ENCODE assay signal across 23 mouse cellular contexts in genomic region chr2:93163750-93164335, GRCm38 (mm10). TPM values are rescaled to one million over a fixed set of nuclear protein-coding genes. Genes with fewer than 3 reads are reported as not detected.
A peak's percentile ranks its signal among the peaks of the same experiment; 100 is the strongest.
DNase-seq lines count a peak whose midpoint lies in the region; ATAC-seq and TF ChIP-seq lines count a peak whose summit lies in the region.
"Had no signal": no experiment of that assay in that cellular context is flagged by ENCODE, and none has a peak within 500 bp of the region (broad histone marks: within the 10 kb centered on the region; RNA-seq: fewer than 3 reads in every experiment).

No protein-coding gene starts in this region.

- no peak overlapping the region for H3K4me2 ChIP-seq in kidney, postnatal 0 days (ENCODE audit: low read length)
- H3K4me2 ChIP-seq in intestine, embryonic 15.5 days (replicated peaks), result no peak overlapping the region
- H3K4me2 ChIP-seq in intestine, postnatal 0 days (replicated peaks; ENCODE audit: low read depth), result no peak overlapping the region
- no peak overlapping the region for H3K4me2 ChIP-seq in hindbrain, embryonic 11.5 days (replicated peaks; ENCODE audit: low read depth, low read length)
- H3K4me2 ChIP-seq: embryonic facial prominence, embryonic 13.5 days; forebrain, embryonic 13.5 days; heart, embryonic 12.5 days; heart, embryonic 15.5 days; hindbrain, embryonic 14.5 days had no signal

- no peak overlapping the region for H3K27ac ChIP-seq in kidney, postnatal 0 days
- H3K27ac ChIP-seq in intestine, embryonic 15.5 days, result 0 out of 2 replicates have a peak overlapping the region, but pooled peaks have one; percentile 0
- H3K27ac ChIP-seq in intestine, postnatal 0 days (ENCODE audit: low read depth, low read length), result no peak overlapping the region
- H3K27ac ChIP-seq in hindbrain, embryonic 11.5 days (ENCODE audit: low read depth, low read length), result no peak overlapping the region
- H3K27ac ChIP-seq: embryonic facial prominence, embryonic 10.5 days; embryonic facial prominence, embryonic 13.5 days; forebrain, embryonic 10.5 days; forebrain, embryonic 13.5 days; hindbrain, embryonic 14.5 days; hindbrain, postnatal 0 days had no signal

- H3K36me3 ChIP-seq in kidney, postnatal 0 days (ENCODE audit: insufficient read depth, low read length), result no peaks in the 10 kb centered on the region
- no peaks in the 10 kb centered on the region for H3K36me3 ChIP-seq in intestine, embryonic 15.5 days
- H3K36me3 ChIP-seq in intestine, postnatal 0 days (ENCODE audit: control insufficient read depth, insufficient read depth), result no peaks in the 10 kb centered on the region
- no peaks in the 10 kb centered on the region for H3K36me3 ChIP-seq in hindbrain, embryonic 11.5 days (ENCODE audit: control insufficient read depth, insufficient read depth, low read length)
- H3K36me3 ChIP-seq: embryonic facial prominence, embryonic 10.5 days; embryonic facial prominence, embryonic 13.5 days; forebrain, embryonic 10.5 days; heart, embryonic 12.5 days; heart, embryonic 15.5 days; hindbrain, embryonic 10.5 days had no signal

- no peak overlapping the region for H3K4me3 ChIP-seq in kidney, postnatal 0 days (replicated peaks; ENCODE audit: low read depth, low read length)
- H3K4me3 ChIP-seq in intestine, embryonic 15.5 days (replicated peaks), result no peak overlapping the region
- no peak overlapping the region for H3K4me3 ChIP-seq in intestine, postnatal 0 days (ENCODE audit: low read depth, low read length)
- no peak overlapping the region for H3K4me3 ChIP-seq in hindbrain, embryonic 11.5 days (ENCODE audit: low read depth, low read length)
- H3K4me3 ChIP-seq: embryonic facial prominence, embryonic 10.5 days; embryonic facial prominence, embryonic 13.5 days; forebrain, embryonic 10.5 days; forebrain, embryonic 13.5 days; heart, embryonic 12.5 days; heart, embryonic 15.5 days; hindbrain, embryonic 10.5 days had no signal

- H3K9me3 ChIP-seq in kidney, postnatal 0 days (replicated peaks; ENCODE audit: low read length), result no peaks in the 10 kb centered on the region
- no peaks in the 10 kb centered on the region for H3K9me3 ChIP-seq in intestine, embryonic 15.5 days
- H3K9me3 ChIP-seq in intestine, postnatal 0 days (ENCODE audit: control insufficient read depth), result no peaks in the 10 kb centered on the region
- no peaks in the 10 kb centered on the region for H3K9me3 ChIP-seq in hindbrain, embryonic 11.5 days (ENCODE audit: control insufficient read depth, low read length)
- H3K9me3 ChIP-seq: embryonic facial prominence, embryonic 10.5 days; embryonic facial prominence, embryonic 13.5 days; forebrain, embryonic 10.5 days; forebrain, embryonic 13.5 days; heart, embryonic 12.5 days; heart, embryonic 15.5 days; hindbrain, embryonic 10.5 days had no signal

- no peaks in the 10 kb centered on the region for H3K4me1 ChIP-seq in kidney, postnatal 0 days (replicated peaks; ENCODE audit: insufficient read depth, low read length)
- H3K4me1 ChIP-seq in intestine, embryonic 15.5 days (replicated peaks), result peaks cover 25% of the 10 kb centered on the region
- peaks cover 5% of the 10 kb centered on the region; the same call in 1 of the 2 replicates for H3K4me1 ChIP-seq in intestine, postnatal 0 days (replicated peaks; ENCODE audit: control insufficient read depth, insufficient read depth, low read length)
- peaks cover 2% of the 10 kb centered on the region; the same call in 1 of the 2 replicates for H3K4me1 ChIP-seq in hindbrain, embryonic 11.5 days (replicated peaks; ENCODE audit: control insufficient read depth, insufficient read depth, low read length)

- TF ChIP-seq CTCF in kidney, postnatal 0 days (IDR thresholded peaks at IDR 0.05; ENCODE audit: low read depth), result no peak
- TF ChIP-seq CTCF in intestine, postnatal 0 days (IDR thresholded peaks at IDR 0.05; ENCODE audit: low read depth), result no peak

- ATAC-seq in kidney, postnatal 0 days (replicated peaks; ENCODE audit: low FRiP score, low read depth), result 0 out of 2 replicates have a peak, but pooled peaks have one; percentile 36
- ATAC-seq in intestine, embryonic 15.5 days, result peak; percentile 71
- peak; percentile 57; the same call in 1 of the 2 replicates for ATAC-seq in intestine, postnatal 0 days
- no peak for ATAC-seq in hindbrain, embryonic 11.5 days (ENCODE audit: low FRiP score)
- ATAC-seq: activated CD4-positive, CD25-positive, alpha-beta regulatory T cell, adult 4 months; CD4-positive, CD25-positive, alpha-beta regulatory T cell, adult 4 months; forebrain, embryonic 13.5 days; forebrain, postnatal 0 days; hindbrain, postnatal 0 days had no signal

- no peak for DNase-seq in kidney, postnatal 0 days (ENCODE audit: low spot score)
- DNase-seq in kidney, postnatal 10 days, result no peak
- DNase-seq in frontal cortex, postnatal 36 days (ENCODE audit: low spot score in 2 of 2), result no peak
- DNase-seq in hindbrain, embryonic 11.5 days (ENCODE audit: low spot score), result no peak
- DNase-seq: cerebellum, adult 11-12 months; cerebellum, adult 8-10 months; cerebellum, postnatal 36 days; embryo, embryonic 11 days; forebrain, postnatal 0 days; gastrocnemius, postnatal 25 days had no signal

- H3K27me3 ChIP-seq in kidney, postnatal 0 days (ENCODE audit: insufficient read depth, low read length), result no peaks in the 10 kb centered on the region
- H3K27me3 ChIP-seq in intestine, embryonic 15.5 days (replicated peaks), result no peaks in the 10 kb centered on the region
- no peaks in the 10 kb centered on the region for H3K27me3 ChIP-seq in intestine, postnatal 0 days (replicated peaks; ENCODE audit: control insufficient read depth, insufficient read depth, low read length)
- no peaks in the 10 kb centered on the region for H3K27me3 ChIP-seq in hindbrain, embryonic 11.5 days (ENCODE audit: control insufficient read depth, insufficient read depth, low read length)
- H3K27me3 ChIP-seq: embryonic facial prominence, embryonic 13.5 days; forebrain, embryonic 13.5 days; heart, embryonic 15.5 days had no signal

- no peak overlapping the region for H3K9ac ChIP-seq in kidney, postnatal 0 days (ENCODE audit: low read depth, low read length)
- H3K9ac ChIP-seq in intestine, embryonic 15.5 days, result no peak overlapping the region
- H3K9ac ChIP-seq in intestine, postnatal 0 days (ENCODE audit: low read depth, low read length), result no peak overlapping the region
- no peak overlapping the region for H3K9ac ChIP-seq in hindbrain, embryonic 11.5 days (ENCODE audit: low read depth, low read length)
- H3K9ac ChIP-seq: embryonic facial prominence, embryonic 13.5 days; forebrain, embryonic 13.5 days; forebrain, postnatal 0 days; heart, embryonic 12.5 days; heart, embryonic 15.5 days; hindbrain, embryonic 14.5 days had no signal

- WGBS in kidney, postnatal 0 days, result 56% methylated on average over 6 of the region's 6 CpGs
- 39% methylated on average over 6 of the region's 6 CpGs for WGBS in intestine, embryonic 15.5 days
- WGBS in intestine, postnatal 0 days, result 27% methylated on average over 6 of the region's 6 CpGs
- 86% methylated on average over 6 of the region's 6 CpGs for WGBS in hindbrain, embryonic 11.5 days

RNA-seq across cellular contexts. Expression of gene Trp53i11, which starts 23.5 kb away (rescaled TPM):
- polyA plus RNA-seq in kidney, postnatal 0 days (2015; fragmentation: Nextera tagmentation; extraction: Ambion mirVana), result 24.9 and 28.3 TPM in 2 replicates
- 36.0 and 38.8 TPM in 2 replicates for polyA plus RNA-seq in intestine, embryonic 15.5 days (2015; fragmentation: Nextera tagmentation; extraction: Ambion mirVana)
- 16.4 and 21.8 TPM in 2 replicates for polyA plus RNA-seq in intestine, postnatal 0 days (2015; fragmentation: Nextera tagmentation; extraction: Ambion mirVana)
- 204 and 221 TPM in 2 replicates for polyA plus RNA-seq in hindbrain, embryonic 11.5 days (2014; fragmentation: Nextera tagmentation; extraction: Ambion mirVana)
